Mouse (Mus musculus): ENCODE data around the gene Cngb1.
A peak's percentile ranks its signal among the peaks of the same experiment; 100 is the strongest.

The Cngb1 gene

DNA sequence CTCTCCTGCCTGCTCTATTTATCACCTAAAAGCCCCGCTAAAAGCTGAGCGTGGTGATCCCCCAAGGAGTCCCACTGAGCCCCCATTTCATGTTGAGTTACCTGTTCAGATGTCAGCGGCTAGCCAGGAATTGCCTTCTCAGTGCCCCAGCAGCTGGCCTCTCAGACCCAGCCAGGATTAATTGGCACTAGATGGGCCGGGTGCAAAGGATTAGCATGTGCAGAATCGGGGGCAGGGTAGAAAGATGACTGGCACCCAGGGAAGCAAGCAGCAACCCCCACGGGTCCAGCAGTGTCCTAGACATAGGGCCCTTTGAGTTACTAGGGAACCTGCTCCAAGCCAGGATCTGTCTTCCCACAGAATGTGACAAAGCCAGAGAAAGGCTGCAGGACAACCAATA is at the start of gene Cngb1:
TSS of gene Cngb1 (minus strand) at position 155 of the 400 bp plus-strand sequence.
- DNase-seq (ENCODE audit: extremely low read depth, low read depth): no peak

DNA sequence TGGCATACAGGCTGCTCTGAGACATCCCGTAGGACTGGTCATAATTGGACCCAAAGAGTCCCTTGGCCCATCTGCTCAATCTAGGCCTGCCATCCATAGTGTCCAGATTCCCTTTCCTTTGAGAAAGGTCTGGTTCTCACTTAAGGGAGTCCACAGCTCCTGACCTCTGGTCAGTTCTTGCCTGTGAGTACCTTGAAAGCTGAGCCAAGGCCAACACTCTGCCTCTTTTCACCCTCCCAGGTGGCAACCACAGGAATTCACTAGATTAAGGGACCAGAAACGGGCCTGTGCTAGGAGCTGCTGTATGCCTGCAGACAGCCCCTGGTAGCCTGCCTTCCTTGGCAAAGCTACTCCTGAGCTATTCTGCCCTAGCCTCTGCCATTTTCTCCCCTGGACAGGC is 48.2 kb upstream of the Cngb1 start:
- DNase-seq (ENCODE audit: extremely low read depth, low read depth): no peak

DNA sequence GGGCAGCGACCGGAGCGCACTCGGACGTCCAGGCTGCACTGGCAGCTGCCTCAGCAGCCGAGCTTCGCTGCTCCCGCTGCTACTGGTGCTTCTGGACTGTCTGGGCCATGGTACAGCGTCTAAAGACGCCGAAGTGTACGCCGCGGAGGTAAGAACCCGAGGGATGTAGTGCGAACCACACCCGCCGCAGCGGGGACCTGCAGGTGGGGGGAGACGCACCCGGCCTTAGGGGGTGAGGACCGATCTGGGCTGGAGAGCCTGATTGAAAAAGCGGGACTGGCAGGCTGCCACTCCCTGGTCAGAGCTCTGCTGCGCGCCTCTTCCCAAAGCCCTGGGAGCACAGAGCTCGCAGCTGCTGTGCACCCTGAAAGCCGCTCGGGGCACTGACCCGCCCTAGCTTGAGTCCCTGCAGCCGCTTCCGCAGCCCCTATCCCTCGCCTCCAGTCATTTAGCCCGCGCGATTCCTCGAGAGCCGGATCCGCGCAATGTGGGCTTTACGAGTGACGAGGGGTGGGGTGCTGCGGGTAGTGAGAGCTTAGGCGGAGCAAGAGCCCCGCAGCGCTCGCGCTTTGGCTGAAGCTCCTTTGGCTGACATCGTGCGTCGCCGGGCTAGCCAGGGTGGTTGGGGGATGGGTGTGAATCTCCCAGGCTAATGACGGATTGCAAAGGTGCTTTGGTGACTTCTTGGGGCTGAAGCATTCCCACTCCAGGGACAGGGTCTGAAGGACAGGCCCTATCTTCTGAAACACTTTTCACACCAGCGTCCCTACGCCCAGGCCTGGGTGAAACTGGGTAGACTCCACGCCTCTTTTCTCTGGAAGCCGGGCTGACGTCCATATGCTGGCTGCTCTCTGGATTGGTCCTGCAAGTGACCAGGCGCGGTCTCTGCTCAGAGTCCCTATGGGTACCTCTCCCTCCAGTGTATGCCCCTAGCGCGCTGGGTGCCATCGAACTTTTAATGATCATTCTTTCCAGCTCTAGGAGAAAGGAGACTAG is 46.8 kb upstream of the Cngb1 start:
- no peak for DNase-seq (ENCODE audit: extremely low read depth, low read depth)

DNA sequence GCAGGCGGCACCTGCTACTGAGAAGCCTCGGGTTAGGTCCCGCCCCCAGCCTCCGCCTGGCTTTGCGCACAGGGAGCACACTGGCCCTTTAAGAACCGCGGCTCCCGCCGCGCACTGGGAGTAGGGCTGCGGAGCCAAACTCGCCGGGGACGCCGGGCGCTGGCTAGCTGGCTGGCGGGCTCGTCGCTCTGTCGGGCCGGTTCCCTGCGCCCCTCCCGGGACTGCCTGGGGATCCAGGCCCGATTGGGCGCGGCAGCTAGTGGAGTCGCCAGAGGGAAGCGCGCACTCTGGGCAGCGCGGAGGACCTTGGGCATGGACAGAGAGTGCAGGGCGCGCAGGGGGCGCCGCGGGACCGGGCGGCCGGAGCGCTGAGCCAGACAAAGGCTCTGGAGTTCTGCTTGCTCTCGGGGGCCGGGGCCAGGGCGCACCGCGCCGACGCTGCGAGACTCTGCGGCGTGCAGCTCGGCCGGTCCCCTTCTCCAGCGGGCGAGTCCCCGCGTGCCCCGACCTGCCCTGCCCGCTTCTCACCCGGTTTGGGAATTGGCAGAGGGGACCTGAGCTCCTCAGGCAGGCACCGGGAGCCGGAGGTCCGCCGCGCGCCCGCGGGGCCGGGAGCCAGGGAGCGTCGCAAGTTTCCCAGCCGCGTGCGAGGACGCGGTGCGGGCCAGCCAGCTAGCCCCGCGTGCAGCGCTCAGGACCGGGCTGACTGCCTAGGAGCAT is 45.9 kb upstream of the Cngb1 start, which contains the start of gene Mmp15:
TSS of gene Mmp15 (plus strand) at position 118 of the 720 bp plus-strand sequence.
- DNase-seq (ENCODE audit: extremely low read depth, low read depth): no peak

DNA sequence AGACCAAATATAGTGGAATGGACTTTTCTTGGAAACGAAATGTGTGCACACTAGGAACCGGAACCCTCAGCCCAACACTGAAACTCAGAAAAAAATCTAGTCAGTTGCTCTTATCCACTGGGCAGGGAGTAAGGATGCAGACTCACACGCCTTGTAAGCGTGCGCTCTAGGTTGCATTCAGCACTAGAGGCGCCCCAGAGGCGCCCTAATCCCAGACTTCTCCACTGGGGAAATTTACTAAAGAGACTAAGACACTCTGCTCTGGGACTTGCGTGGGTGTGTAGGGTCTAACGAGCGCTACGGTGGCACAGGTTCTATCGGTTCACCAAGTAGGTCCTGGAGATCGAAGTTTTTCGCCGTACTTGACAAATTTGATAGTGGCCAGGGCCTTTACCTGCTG is 45.1 kb upstream of the Cngb1 start:
- DNase-seq (ENCODE audit: extremely low read depth, low read depth): no peak

DNA sequence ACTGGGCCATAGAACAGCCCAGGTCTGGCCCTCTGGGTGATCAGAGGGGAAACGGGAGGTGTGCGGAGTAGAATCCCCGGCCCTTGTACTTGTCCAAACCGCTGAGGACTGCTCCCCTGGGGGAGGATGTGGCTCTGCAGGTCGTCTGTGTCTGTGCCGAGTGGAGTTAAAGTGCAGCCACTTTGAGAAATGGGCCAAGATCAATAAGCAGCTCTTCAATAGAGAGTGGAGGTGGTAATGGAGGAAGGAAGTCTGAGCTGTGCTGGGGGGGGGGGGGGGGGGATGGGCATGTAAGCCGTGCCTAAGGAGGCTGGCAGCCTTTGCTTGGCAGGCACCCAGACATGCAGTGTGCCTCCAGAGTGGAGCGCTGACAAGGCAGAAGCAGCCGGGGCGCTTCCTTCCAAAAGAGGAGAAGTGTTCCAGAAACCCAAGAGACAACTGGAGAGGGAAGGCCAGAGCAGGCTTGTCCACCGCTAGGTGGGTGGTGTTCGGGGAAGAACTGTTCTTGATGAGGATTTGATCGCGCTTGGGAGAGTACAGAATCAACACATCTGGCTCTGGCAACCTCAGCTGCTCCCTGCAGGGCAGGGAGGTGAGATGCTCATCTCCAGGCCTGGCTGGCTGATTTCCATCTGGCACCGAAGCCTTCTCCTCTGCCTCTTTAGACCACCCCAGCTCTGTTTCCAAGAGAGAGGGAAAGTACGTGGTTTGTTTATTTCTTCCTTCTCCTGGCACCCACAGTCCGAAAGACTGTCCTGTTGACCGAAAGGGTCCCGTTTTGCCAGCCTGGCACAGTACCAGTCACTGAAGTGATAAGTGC is 42.6 kb upstream of the Cngb1 start:
- no peak for DNase-seq (ENCODE audit: extremely low read depth, low read depth)

DNA sequence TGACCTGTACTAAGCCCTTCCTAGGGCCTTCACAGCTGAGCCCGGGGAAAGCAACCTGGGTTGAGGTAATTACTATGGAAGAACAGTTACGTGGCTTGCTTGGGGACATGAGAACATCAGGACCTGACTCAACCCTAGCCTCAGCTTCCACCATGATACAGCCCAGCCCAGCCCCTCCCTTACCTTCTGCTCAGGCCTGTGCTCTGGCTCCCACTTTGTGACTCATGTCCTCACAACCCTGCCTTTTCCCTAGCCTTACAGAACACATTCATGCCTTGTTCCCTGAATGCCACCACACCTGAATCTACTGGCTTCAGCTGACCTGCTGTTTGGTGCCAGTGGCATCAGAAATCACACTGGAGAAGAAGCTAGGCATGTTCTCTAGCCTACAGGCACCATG is 42.0 kb upstream of the Cngb1 start:
- DNase-seq (ENCODE audit: extremely low read depth, low read depth): no peak

DNA sequence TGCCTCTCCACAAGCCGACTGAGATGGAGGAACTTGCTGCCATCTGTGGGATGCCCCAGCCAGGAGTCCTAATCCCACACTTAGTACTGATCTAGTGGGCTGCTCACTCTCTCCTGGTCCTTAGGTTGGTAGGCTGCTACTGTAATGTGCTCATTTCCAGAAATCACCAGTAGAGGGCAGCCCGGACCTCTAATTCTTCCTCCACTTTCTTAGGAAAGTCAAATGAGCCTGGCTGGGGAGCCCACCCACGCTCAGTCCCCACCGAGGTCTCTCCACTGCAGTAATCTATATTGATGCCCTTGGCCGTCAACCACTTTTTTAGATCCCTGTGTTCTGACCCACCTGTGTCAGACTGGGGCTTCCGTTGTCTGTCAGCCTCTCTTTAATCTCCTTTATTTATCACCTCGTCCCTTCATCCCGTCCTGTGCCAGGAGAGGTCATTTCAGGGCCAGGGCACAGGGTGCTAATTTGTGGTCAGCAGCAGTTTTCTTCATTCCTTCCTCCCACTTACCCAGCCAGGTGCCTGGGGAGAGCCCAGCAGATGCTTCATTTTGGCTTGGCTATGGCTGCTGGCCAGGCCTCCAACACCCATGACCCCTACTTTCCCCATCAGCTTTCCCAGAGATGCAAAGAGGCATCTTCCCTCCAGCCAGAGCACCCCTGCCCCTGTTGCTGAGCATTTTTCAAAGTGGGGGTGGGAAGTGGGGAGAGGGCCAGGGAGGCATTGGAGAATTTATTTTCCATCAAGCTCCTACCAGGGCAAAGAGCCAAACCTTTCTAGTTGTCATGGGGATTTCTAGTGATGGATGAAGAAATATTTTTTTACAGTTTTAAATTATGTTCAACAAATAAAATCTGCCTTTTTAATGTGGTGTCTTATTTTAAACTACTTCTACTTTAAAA is 40.5 kb upstream of the Cngb1 start:
- no peak for DNase-seq (ENCODE audit: extremely low read depth, low read depth)

DNA sequence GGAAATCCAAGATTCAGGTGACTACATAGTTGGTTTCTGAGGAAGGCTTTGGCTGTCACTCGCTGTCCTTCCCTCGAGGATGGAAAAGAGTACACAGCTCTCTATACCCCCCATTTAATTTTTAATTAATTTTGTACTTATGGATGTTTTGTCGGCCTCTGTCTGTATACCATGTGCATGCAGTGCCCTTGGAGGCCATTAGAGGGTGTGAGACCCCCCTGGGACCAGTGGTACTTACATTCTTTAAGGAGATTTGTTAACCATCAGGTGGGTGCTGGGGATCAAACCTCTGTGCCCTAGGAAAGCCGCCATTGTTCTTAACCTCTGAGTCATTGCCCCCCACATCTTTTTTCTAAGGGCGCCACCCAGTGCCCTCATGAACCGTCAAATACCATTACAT is 38.3 kb upstream of the Cngb1 start:
- no peak for DNase-seq (ENCODE audit: extremely low read depth, low read depth)

DNA sequence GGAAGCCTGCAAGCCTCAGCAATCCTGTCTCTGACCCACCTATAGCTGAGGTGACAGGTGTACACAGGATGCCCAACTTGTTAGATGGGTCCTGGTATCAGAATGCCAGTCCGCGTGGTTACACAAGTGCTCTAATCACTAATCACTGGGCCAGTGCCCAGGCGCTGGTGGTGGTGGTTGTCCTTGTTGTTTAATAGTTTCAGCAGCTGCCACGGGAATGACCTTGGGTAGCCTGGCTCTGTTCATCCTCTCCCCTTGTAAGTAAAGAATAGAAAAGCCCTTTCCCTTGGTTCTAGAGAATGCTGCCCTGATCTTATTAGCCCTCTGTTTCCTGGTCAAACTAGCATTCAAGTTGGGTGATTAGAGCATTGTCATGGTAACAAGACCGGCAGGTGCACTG is 35.3 kb upstream of the Cngb1 start:
- DNase-seq (ENCODE audit: extremely low read depth, low read depth): no peak

DNA sequence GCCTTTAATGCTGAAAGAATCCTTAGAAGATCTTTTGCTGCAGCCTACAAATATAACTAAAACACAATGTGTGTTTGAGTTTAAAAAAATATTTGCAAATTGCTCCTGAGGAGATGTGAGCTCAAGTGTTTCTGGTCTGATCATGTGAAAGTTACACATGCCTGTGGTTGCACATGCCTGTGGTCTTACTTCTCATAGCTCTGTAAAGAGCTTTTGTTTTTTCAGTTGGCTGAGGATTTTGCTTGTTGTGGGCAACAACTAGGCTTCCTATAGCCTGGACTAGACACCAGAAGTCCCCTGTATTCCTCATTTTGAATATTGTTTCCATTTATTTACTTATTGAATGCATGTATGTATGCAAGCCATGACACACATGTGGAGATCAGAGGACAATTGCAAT is 30.0 kb upstream of the Cngb1 start:
- no peak for DNase-seq (ENCODE audit: extremely low read depth, low read depth)

DNA sequence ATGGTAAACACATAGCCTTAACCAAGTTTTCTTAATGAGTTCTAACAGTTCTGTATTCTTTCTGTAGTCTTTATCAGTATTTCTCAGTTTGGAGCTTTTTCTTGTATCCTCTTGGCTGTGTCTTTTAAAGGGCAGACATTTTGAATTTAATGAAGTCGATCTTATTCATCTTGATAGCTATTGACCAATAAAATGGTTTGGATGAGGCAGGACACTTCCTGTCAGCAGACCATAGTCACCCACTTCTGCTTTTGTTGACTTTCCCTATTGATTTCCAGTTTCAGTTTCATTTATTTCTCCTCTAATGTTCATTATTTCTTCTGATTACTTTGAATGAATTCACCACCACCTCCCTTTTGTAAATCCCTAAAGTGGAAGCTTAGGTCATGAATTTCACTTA is 29.3 kb upstream of the Cngb1 start:
- DNase-seq (ENCODE audit: extremely low read depth, low read depth): no peak

DNA sequence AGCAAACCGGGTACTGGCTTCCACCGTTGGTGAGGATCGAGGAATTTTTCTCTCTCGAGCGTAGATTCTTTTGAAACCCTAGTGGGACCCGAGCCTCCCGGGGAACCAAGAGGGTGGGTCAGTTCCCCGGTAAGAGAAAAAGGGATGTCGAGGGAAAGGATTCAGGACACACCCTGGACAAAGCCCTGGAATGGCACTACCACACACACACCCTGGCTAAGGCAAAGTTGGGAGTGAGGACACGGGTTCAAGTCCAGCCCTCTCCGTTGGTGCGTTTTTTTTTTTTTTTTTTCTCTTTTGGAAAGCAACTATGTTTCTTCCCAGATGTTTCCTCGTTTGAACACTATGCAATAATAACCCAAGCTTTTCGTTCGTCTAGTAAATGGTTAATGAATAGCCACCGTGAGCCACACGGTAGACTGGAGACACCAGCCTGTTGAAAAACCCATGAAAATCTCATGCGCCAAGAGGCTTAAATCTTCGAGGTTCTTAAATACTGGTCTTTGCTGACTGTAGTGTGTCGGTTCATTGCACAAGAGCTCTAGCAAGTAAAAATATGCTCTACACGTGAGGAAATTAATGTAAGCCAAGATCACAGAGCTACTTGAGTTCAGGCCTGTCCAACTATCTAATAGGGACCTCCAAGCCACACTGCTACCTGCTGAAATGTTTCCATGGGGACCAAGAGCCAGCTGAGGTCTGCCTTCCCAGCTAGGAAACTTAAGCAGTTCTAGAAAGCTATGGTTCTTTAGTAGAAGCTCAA is 26.2 kb upstream of the Cngb1 start:
- no peak for DNase-seq (ENCODE audit: extremely low read depth, low read depth)

DNA sequence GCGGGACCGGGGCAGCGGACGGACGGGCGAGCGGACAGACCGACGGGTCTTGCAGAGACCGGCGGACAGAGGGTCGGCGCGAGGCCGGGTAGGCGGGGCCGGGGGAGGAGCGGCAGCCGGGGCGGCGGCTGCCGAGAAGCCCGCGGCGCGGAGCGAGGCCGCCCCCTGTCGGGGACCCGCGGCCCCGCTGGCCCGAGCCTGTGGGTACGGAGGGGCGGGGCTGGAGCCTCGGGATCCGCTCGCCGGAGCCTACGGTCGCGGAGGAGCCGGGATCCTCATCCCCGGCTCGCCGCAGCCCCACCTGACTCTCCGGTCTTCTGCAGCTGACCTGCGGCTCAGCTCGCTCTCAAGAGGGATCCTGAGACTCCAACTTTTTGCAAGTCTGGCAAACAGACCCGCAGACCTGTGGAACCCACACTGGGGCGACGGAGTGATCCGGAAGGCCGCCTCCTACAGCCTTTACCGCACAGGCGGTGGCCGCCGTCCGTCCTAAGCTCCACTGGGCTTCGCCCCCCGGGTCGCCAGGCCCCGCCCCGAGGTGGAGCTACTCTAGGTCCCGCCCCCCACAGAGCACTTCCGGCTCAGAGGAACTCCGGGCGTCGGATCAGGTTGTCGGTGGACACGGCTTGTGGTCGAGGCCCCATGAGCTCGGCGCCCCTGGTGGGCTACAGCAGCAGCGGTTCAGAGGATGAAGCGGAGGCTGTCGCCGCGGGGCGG is 25.5 kb upstream of the Cngb1 start, which contains the start of the genes Zfp319 and Usb1:
TSS of gene Zfp319 (minus strand) at position 231 of the 717 bp plus-strand sequence.
TSS of gene Usb1 (plus strand) at position 565 of the 717 bp plus-strand sequence.
- peak; percentile 77 for DNase-seq (ENCODE audit: extremely low read depth, low read depth)

DNA sequence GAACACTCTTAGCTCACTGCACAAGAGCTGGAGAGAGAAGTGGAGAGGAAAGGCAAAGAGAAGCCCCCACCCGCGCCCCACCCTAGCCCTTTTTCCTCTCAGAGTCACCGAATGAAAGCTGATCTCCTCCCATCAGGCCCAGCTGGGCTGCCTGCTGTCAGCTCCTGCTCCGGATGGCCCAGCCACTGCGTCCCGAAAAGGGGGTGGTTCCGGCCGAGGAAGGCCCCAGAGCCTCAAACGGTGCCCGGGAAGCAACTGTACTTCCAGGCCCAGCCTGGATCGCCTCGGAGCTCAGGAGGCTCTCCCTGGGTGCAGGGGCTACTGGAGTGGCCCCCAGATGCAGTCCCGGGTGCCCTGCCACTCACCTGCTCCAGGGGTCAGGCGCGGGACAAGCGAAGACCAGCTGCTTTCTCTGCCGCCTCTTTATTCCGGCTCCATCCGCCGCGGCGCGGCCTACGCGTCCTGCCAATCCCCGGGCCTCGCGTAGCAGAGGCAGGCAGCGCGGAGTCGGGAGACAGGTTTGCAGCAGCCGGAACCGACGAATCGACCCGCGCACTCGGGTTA is 24.9 kb upstream of the Cngb1 start:
- peak; percentile 39 for DNase-seq (ENCODE audit: extremely low read depth, low read depth)

DNA sequence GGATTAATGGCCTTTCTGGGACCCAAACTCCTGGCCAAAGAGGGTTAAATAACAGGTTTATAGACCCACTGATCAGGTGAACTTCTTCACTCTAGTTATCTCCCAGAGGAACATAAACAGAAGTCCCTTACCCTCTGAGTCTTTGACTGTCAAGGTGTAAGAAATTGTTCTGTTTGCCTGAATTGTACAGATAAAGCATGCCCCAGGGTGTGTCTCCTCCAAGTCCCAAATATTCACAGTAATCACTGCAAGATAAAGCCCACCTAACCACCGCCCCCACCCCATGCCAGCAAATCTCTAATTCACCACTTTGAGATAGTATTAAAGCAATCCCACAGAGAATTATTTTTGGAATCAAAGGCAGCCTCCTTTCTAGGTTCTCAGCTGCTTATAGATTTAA is 24.0 kb upstream of the Cngb1 start:
- DNase-seq (ENCODE audit: extremely low read depth, low read depth): no peak

DNA sequence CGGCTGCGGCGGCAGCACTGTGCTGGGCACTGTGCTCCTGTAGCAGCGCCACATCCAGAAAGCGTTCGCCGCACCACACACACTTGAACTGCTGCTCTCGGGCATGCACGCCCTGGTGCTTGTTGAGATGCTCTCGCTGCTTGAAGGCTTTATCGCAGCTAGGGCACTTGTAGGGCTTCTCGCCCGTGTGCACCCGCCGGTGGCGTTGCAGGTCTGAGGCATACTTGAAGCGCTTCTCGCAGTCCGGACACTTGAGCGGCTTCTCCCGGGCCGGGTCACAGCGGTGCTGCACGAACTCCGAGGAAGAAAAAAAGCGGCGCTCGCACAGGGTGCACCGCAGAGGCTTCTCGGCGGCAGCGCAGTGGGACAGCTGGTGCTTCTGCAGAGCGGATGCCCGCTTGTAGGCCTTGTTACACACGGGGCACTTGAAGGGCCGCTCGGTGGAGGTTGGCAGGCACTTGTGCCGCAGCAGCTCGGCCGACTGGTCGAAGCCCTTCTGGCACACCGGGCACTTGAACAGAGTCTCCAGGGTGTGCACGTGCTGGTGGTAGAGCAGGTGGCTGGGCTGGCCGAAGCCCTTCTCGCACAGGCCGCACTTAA is 21.6 kb upstream of the Cngb1 start:
- no peak for DNase-seq (ENCODE audit: extremely low read depth, low read depth)

DNA sequence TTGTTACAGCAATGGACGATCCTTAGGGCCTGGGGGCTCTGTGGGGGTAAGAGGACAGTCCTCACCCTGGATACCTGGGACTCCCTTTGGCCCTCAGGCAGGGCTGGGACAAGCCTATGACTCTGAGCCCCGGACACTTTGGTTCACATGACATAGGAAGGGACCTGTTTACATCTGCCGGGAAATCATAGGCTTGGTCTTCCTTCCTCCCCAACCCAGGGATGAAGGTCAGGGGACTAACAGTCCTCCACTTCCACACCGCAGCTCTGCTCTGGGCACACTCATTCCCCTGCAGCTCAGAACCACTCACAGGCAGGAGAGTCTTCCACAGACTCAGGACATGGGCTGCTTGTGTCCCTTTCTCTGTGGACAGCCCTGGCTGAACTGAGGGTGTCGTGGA is 20.4 kb upstream of the Cngb1 start:
- DNase-seq (ENCODE audit: extremely low read depth, low read depth): no peak

Data from MEL-GATA-1-ER (cell line).